Mouse (Mus musculus) intestine, embryonic 16.5 days (tissue): ENCODE data around the gene Gpr135. TPM values are rescaled to one million over a fixed set of nuclear protein-coding genes. Genes with fewer than 3 reads are reported as not detected.

Source experiments
- ATAC-seq: fragments of 200-750 bp; cut with Nextera tagmentation; 2 replicates; pipeline ENCODE4 v1.8.0; 2017; ENCODE audit warnings: moderate TSS enrichment, moderate library complexity
- H3K27ac ChIP-seq: fragments of 300-500 bp; sonication (generic); 2 replicates; pipeline ENCODE4 v1.5.1; 2014; ENCODE audit warnings: mild to moderate bottlenecking, low read length
- H3K27me3 ChIP-seq: fragments of 300-500 bp; sonication (generic); replicated peaks from 2 replicates; pipeline ENCODE4 v1.6.1; 2014; ENCODE audit warnings: low read length, control low read depth, mixed read lengths; ENCODE audit not compliant: control insufficient read depth, insufficient read depth
- H3K36me3 ChIP-seq: fragments of 300-500 bp; sonication (generic); 2 replicates; pipeline ENCODE4 v1.6.1; 2014; ENCODE audit warnings: low read length, control low read depth; ENCODE audit not compliant: control insufficient read depth, insufficient read depth
- H3K4me1 ChIP-seq: fragments of 300-500 bp; sonication (generic); 2 replicates; pipeline ENCODE4 v1.6.1; 2014; ENCODE audit warnings: low read length, control low read depth, mixed read lengths; ENCODE audit not compliant: control insufficient read depth, insufficient read depth
- H3K4me2 ChIP-seq: fragments of 300-500 bp; sonication (generic); 2 replicates; pipeline ENCODE4 v1.6.1; 2014; ENCODE audit warnings: low read depth, low read length, control low read depth
- H3K4me3 ChIP-seq: fragments of 300-500 bp; sonication (generic); 2 replicates; pipeline ENCODE4 v1.5.1; 2014; ENCODE audit warnings: mild to moderate bottlenecking, low read length
- H3K9ac ChIP-seq: fragments of 300-500 bp; sonication (generic); 2 replicates; pipeline ENCODE4 v1.6.1; 2014; ENCODE audit warnings: low read depth, low read length
- H3K9me3 ChIP-seq: fragments of 300-500 bp; sonication (generic); 2 replicates; pipeline ENCODE4 v1.6.1; 2016; ENCODE audit warnings: low read length, control low read depth; ENCODE audit not compliant: control insufficient read depth
- WGBS: fragments of 180-500 bp; shearing (Covaris S2); extraction: QIAGEN DNeasy Blood & Tissue Kit; methylation state at CpG from one replicate; pipeline ENCODE4 v1.1.7; 2014; 5-methylcytosine and 5-hydroxymethylcytosine counted together
- polyA plus RNA-seq: library from polyadenylated mRNA; unstranded; fragments of >200 nt; fragmentation: Nextera tagmentation; extraction: Ambion mirVana; gene quantifications from 2 replicates; pipeline ENCODE4 v1.2.1, GENCODE M21; 2015

The Gpr135 gene
- polyA plus RNA-seq, 1 experiment from 2014 or later, result 0.38 TPM

DNA sequence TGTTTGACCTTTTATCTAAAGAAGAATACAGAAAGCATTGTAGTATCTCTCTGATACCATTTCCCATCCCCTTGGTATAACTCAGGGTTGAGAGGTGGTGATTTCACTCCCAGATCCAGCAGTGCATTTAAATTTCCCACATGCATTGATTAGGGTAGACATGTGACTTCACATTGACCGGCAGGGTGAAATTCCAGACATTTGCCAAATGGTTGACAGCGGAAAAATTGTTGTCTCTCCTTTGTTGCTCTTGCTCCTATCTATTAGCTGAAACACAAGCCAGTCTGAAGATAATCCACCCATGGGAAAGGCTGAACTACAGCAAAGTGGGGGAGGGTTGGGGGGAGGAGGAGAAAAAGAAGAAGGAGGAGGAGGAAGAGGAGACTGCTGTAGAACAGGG lies 32.1 kb downstream of the Gpr135 start:
- 67% methylated on average over 2 of the region's 2 CpGs for WGBS
- Histone ChIP-seq H3K27ac (no peak overlapping the region), H3K4me2 (no peak overlapping the region), H3K27me3 (no peaks in the 10 kb centered on the region), H3K4me1 (no peaks in the 10 kb centered on the region), H3K4me3 (no peak overlapping the region), H3K9me3 (no peaks in the 10 kb centered on the region), H3K9ac (no peak overlapping the region), H3K36me3 (no peaks in the 10 kb centered on the region)
- ATAC-seq, result no peak

DNA sequence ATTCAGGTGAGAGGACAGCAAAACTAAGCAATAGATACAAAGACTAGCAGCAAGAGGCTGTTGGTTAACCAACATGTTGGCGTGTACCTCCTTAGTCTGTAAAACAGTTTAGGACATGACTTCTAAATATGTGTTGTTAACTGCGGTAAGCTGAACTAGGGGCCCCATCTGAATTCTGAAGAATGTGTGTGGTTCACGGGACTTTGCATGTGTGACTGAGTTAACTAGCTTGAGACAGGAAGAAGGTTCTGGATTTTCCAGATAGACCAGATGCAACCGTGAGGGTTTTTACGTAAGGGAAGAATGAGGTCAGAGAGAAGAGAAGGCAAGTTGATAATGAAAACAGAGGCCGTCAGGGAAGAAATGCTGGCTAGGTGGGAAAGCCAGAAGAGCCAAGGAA lies 33.9 kb downstream of the Gpr135 start:
- H3K36me3 ChIP-seq, result no peaks in the 10 kb centered on the region
- H3K27ac ChIP-seq, result no peak overlapping the region
- no peak overlapping the region for H3K9ac ChIP-seq
- H3K9me3 ChIP-seq, result no peaks in the 10 kb centered on the region
- H3K4me2 ChIP-seq, result no peak overlapping the region
- no peak for ATAC-seq
- no peak overlapping the region for H3K4me3 ChIP-seq
- H3K4me1 ChIP-seq, result no peaks in the 10 kb centered on the region
- WGBS, result 88% methylated on average over 6 of the region's 6 CpGs
- no peaks in the 10 kb centered on the region for H3K27me3 ChIP-seq

DNA sequence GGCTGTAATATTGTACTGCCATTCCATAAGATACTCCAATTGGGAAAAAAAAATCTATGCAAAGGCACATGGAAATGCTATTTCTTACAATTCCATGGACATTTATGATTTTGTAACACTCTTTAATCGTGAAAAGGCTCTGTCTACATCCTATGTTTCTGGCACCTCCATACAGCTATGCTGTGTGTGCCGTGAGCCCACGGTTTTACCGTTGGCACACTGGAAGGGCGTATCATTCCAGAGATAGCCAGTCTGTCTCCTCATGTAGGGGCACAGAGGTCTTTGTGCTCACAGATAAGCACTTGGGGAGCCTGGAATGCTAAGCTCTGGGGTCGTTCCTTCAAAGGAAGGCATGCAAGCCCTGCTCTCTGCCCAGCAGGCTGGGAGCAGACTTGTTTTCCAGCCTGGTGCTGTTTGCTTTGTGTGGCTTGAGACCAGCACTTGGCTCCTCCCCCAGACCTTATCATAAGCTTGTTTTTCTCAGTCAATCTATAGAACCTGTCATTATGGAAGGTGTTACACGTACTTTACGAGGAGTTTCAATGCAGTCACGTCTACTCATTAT lies 34.7 kb downstream of the Gpr135 start:
- 60% methylated on average over 9 of the region's 9 CpGs for WGBS

DNA sequence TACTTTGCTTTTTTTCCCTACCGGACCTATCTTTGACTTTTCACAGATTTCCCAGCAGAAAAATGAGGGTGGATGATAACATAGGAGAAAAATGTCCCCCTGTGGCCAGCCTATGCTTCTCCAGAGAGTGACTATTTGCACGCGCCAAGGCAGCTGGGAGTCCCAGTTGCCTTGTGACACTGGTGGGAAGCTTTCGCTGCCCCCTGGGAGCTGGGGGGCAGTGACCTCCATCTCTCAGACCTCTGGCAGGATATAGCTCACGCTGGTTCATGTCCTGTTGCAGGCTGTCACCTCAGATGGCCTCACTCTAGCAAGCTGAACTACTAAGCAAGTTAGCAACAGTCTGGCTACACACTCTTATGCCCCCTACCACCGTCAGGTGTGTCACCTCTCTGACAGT lies 39.1 kb downstream of the Gpr135 start:
- H3K9me3 ChIP-seq, result no peaks in the 10 kb centered on the region
- H3K4me2 ChIP-seq, result no peak overlapping the region
- no peak overlapping the region for H3K27ac ChIP-seq
- WGBS, result 87% methylated on average over 6 of the region's 6 CpGs
- no peaks in the 10 kb centered on the region for H3K4me1 ChIP-seq
- H3K9ac ChIP-seq, result no peak overlapping the region
- H3K4me3 ChIP-seq, result no peak overlapping the region
- H3K27me3 ChIP-seq, result no peaks in the 10 kb centered on the region
- H3K36me3 ChIP-seq, result no peaks in the 10 kb centered on the region
- no peak for ATAC-seq

More for the DNA sequence above, 34.7 kb downstream of the Gpr135 start:
- Histone ChIP-seq H3K4me2 (no peak overlapping the region), H3K36me3 (no peaks in the 10 kb centered on the region), H3K4me1 (no peaks in the 10 kb centered on the region), H3K27me3 (no peaks in the 10 kb centered on the region), H3K27ac (no peak overlapping the region), H3K9me3 (no peaks in the 10 kb centered on the region), H3K4me3 (no peak overlapping the region), H3K9ac (no peak overlapping the region)
- no peak for ATAC-seq

GRCm38 (mm10) chr12:72031171-72031570 lies 39.8 kb downstream of the Gpr135 start:
- H3K27ac ChIP-seq, result no peak overlapping the region
- WGBS, result 85% methylated on average over 5 of the region's 5 CpGs
- ATAC-seq, result no peak

GRCm38 (mm10) chr12:72025275-72025795 lies 45.6 kb downstream of the Gpr135 start:
- Histone ChIP-seq H3K9ac (no peak overlapping the region), H3K27me3 (no peaks in the 10 kb centered on the region), H3K4me1 (no peaks in the 10 kb centered on the region), H3K4me3 (no peak overlapping the region), H3K27ac (no peak overlapping the region), H3K9me3 (peaks cover 2% of the 10 kb centered on the region; the same call in 1 of the 2 replicates), H3K36me3 (no peaks in the 10 kb centered on the region), H3K4me2 (no peak overlapping the region)
- ATAC-seq, result no peak
- WGBS, result 62% methylated on average over 6 of the region's 6 CpGs

More at GRCm38 (mm10) chr12:72031171-72031570, 39.8 kb downstream of the Gpr135 start:
- no peaks in the 10 kb centered on the region for H3K4me1 ChIP-seq
- H3K4me3 ChIP-seq, result no peak overlapping the region
- no peaks in the 10 kb centered on the region for H3K36me3 ChIP-seq
- no peaks in the 10 kb centered on the region for H3K9me3 ChIP-seq
- H3K27me3 ChIP-seq, result no peaks in the 10 kb centered on the region
- H3K4me2 ChIP-seq, result no peak overlapping the region
- no peak overlapping the region for H3K9ac ChIP-seq

DNA sequence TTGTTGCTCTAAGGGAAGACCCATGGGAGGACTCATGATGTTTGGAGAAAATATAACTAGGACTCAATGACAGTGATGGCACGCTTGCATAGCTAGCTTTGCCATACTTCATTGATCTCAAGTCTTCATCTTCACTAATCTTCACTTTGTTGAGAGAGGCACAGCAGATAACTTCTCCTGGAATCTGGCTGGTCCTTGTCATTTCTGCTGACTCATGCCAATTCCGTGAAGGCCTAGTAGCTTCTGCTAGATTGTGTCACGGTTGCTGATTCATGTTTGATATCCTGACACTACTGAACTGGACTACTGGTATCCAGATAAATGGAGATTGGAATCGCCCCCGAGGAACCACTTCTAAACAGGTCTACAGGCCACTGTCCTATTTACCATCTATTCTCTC lies 47.4 kb downstream of the Gpr135 start:
- Histone ChIP-seq H3K9ac (no peak overlapping the region), H3K36me3 (no peaks in the 10 kb centered on the region), H3K4me3 (no peak overlapping the region), H3K27me3 (no peaks in the 10 kb centered on the region), H3K4me2 (no peak overlapping the region), H3K27ac (no peak overlapping the region), H3K4me1 (no peaks in the 10 kb centered on the region), H3K9me3 (peaks cover 2% of the 10 kb centered on the region; the same call in 1 of the 2 replicates)
- no peak for ATAC-seq
- 95% methylated on average over 5 of the region's 5 CpGs for WGBS

GRCm38 (mm10) chr12:72022790-72023189 lies 48.1 kb downstream of the Gpr135 start:
- Histone ChIP-seq H3K27me3 (no peaks in the 10 kb centered on the region), H3K4me2 (no peak overlapping the region), H3K9me3 (peaks cover 2% of the 10 kb centered on the region; the same call in 1 of the 2 replicates), H3K27ac (no peak overlapping the region), H3K9ac (no peak overlapping the region), H3K36me3 (no peaks in the 10 kb centered on the region), H3K4me1 (no peaks in the 10 kb centered on the region), H3K4me3 (no peak overlapping the region)
- no peak for ATAC-seq
- 82% methylated on average over 3 of the region's 3 CpGs for WGBS

- Histone ChIP-seq H3K4me3 (no peak overlapping the region), H3K4me1 (no peaks in the 10 kb centered on the region), H3K27ac (no peak overlapping the region), H3K27me3 (no peaks in the 10 kb centered on the region), H3K9me3 (peaks cover 2% of the 10 kb centered on the region; the same call in 1 of the 2 replicates), H3K9ac (no peak overlapping the region), H3K36me3 (no peaks in the 10 kb centered on the region), H3K4me2 (no peak overlapping the region)
- no peak for ATAC-seq
- WGBS, result 32% methylated on average over 5 of the region's 5 CpGs
These were observed 49.4 kb downstream of the Gpr135 start for GRCm38 (mm10) chr12:72021543-72021942.

- H3K4me2 ChIP-seq, result no peak overlapping the region
- H3K36me3 ChIP-seq, result no peaks in the 10 kb centered on the region
- H3K4me3 ChIP-seq, result no peak overlapping the region
- H3K9me3 ChIP-seq, result peaks cover 2% of the 10 kb centered on the region; the same call in 1 of the 2 replicates
- ATAC-seq, result no peak
- no peaks in the 10 kb centered on the region for H3K4me1 ChIP-seq
- no peak overlapping the region for H3K9ac ChIP-seq
- WGBS, result 93% methylated on average over 4 of the region's 4 CpGs
- no peak overlapping the region for H3K27ac ChIP-seq
- no peaks in the 10 kb centered on the region for H3K27me3 ChIP-seq
These were observed 50.6 kb downstream of the Gpr135 start for GRCm38 (mm10) chr12:72020285-72020684.
